Mouse (Mus musculus) adrenal gland, adult 8-10 months (tissue): ENCODE results near the gene Fbxl8. TPM values are rescaled to one million over a fixed set of nuclear protein-coding genes. Genes with fewer than 3 reads are reported as not detected.
"Not testable (repeated sequence)": the region's sequence is repeated elsewhere in the genome, so short reads cannot be mapped to it uniquely, and the experiment has no call there.

Source experiments
- DNase-seq: peaks from one replicate; pipeline ENCODE4 v3.0.0; 2022
- total RNA-seq, 4 experiments: library from RNA; stranded (reverse); gene quantifications; 2 replicates each; pipeline ENCODE4 v1.2.4; 2022

Fbxl8 gene
- total RNA-seq, 4 experiments from 2014 or later: 3.9 to 5.4 (median 4.5) TPM

GRCm38 (mm10) chr8:105285514-105285913 is 21.1 kb downstream of the Fbxl8 start:
- no peak for DNase-seq

GRCm38 (mm10) chr8:105286907-105287306 is 22.5 kb downstream of the Fbxl8 start:
- DNase-seq: no peak

GRCm38 (mm10) chr8:105288231-105288630 is 23.8 kb downstream of the Fbxl8 start:
- no peak for DNase-seq

- peak; percentile 94 for DNase-seq
Measured at GRCm38 (mm10) chr8:105288958-105289732, 24.7 kb downstream of the Fbxl8 start.

- DNase-seq: no peak
Measured at GRCm38 (mm10) chr8:105289805-105290460, 25.5 kb downstream of the Fbxl8 start, which contains the start of gene 4931428F04Rik. Gene 4931428F04Rik, minus strand, starts transcription at chr8:105289864.

GRCm38 (mm10) chr8:105290554-105291314 is 26.3 kb downstream of the Fbxl8 start:
- peak; percentile 76 for DNase-seq

- not testable (repeated sequence) for DNase-seq
Measured at GRCm38 (mm10) chr8:105291364-105291763, 26.9 kb downstream of the Fbxl8 start.

GRCm38 (mm10) chr8:105291802-105292201 is 27.4 kb downstream of the Fbxl8 start:
- not testable (repeated sequence) for DNase-seq

GRCm38 (mm10) chr8:105292471-105292870 is 28.0 kb downstream of the Fbxl8 start:
- DNase-seq: no peak

GRCm38 (mm10) chr8:105293405-105293804 is 29.0 kb downstream of the Fbxl8 start:
- no peak for DNase-seq

- DNase-seq: no peak
Measured at GRCm38 (mm10) chr8:105294776-105295175, 30.3 kb downstream of the Fbxl8 start.

- no peak for DNase-seq
Measured at GRCm38 (mm10) chr8:105295256-105295655, 30.8 kb downstream of the Fbxl8 start.

GRCm38 (mm10) chr8:105295895-105296573 is 31.6 kb downstream of the Fbxl8 start, which contains the start of gene Exoc3l:
Gene Exoc3l, minus strand, starts transcription at chr8:105296101.
- DNase-seq: peak; percentile 77

- DNase-seq: peak; percentile 90
Measured at GRCm38 (mm10) chr8:105297511-105298192, 33.2 kb downstream of the Fbxl8 start, which contains the start of gene E2f4. Gene E2f4, plus strand, starts transcription at chr8:105297663.

- no peak for DNase-seq
Measured at GRCm38 (mm10) chr8:105298351-105299252, 34.2 kb downstream of the Fbxl8 start.

GRCm38 (mm10) chr8:105299962-105300361 is 35.5 kb downstream of the Fbxl8 start:
- no peak for DNase-seq

- DNase-seq: no peak
Measured at GRCm38 (mm10) chr8:105303396-105303795, 38.9 kb downstream of the Fbxl8 start.

GRCm38 (mm10) chr8:105303874-105304273 is 39.4 kb downstream of the Fbxl8 start:
- no peak for DNase-seq

- no peak for DNase-seq
Measured at GRCm38 (mm10) chr8:105304325-105305210, 40.1 kb downstream of the Fbxl8 start.
